Mouse (Mus musculus) forebrain, postnatal 0 days (tissue): Measurements from ENCODE around the gene Il25. TPM values are rescaled to one million over a fixed set of nuclear protein-coding genes. Genes with fewer than 3 reads are reported as not detected.

Experiments
- ATAC-seq: fragments of 200-750 bp; cut with Nextera tagmentation; 2 replicates; pipeline ENCODE4 v1.8.0; 2017; ENCODE audit warnings: mild to moderate bottlenecking, moderate library complexity
- DNase-seq: peaks from one replicate; pipeline ENCODE4 v3.0.0-alpha.2; 2015
- H3K27ac ChIP-seq: fragments of 300-500 bp; sonication (generic); 2 replicates; pipeline ENCODE4 v1.5.1; 2014; ENCODE audit warnings: low read depth, mild to moderate bottlenecking, antibody characterized with exemption, low read length, moderate library complexity, mixed read lengths
- H3K27me3 ChIP-seq: fragments of 300-500 bp; sonication (generic); 2 replicates; pipeline ENCODE4 v1.6.1; 2014; ENCODE audit warnings: mild to moderate bottlenecking, low read length, mixed read lengths; ENCODE audit not compliant: insufficient read depth
- H3K36me3 ChIP-seq: fragments of 300-500 bp; sonication (generic); 2 replicates; pipeline ENCODE4 v1.6.1; 2014; ENCODE audit warnings: mild to moderate bottlenecking, moderate library complexity; ENCODE audit not compliant: insufficient read depth
- H3K4me1 ChIP-seq: fragments of 300-500 bp; sonication (generic); 2 replicates; pipeline ENCODE4 v1.6.1; 2014; ENCODE audit warnings: antibody characterized with exemption; ENCODE audit not compliant: insufficient read depth
- H3K4me2 ChIP-seq: fragments of 300-500 bp; sonication (generic); 2 replicates; pipeline ENCODE4 v1.6.1; 2014; ENCODE audit warnings: low read depth, mild to moderate bottlenecking, moderate library complexity
- H3K4me3 ChIP-seq: fragments of 300-500 bp; sonication (generic); 2 replicates; pipeline ENCODE4 v1.5.1; 2014; ENCODE audit warnings: low read depth, low read length, mixed read lengths
- H3K9ac ChIP-seq: fragments of 300-500 bp; sonication (generic); 2 replicates; pipeline ENCODE4 v1.6.1; 2014; ENCODE audit warnings: mild to moderate bottlenecking
- H3K9me3 ChIP-seq: fragments of 300-500 bp; sonication (generic); 2 replicates; pipeline ENCODE4 v1.6.1; 2016; ENCODE audit warnings: low read length
- CTCF ChIP-seq: sonication (generic); IDR thresholded peaks from 2 replicates; pipeline ENCODE4 v1.5.1; 2016; ENCODE audit warnings: antibody characterized with exemption, control low read depth, low read depth
- WGBS: fragments of 180-500 bp; shearing (Covaris S2); extraction: QIAGEN DNeasy Blood & Tissue Kit; methylation state at CpG from one replicate; pipeline ENCODE4 v1.1.7; 2014; 5-methylcytosine and 5-hydroxymethylcytosine counted together
- polyA plus RNA-seq: library from polyadenylated mRNA; unstranded; fragments of >200 nt; fragmentation: Nextera tagmentation; extraction: Ambion mirVana; gene quantifications from 2 replicates; pipeline ENCODE4 v1.2.1, GENCODE M21; 2015
- total RNA-seq: library from RNA; depleted of rRNA; stranded (reverse); fragments of >200 nt; gene quantifications from 2 replicates; pipeline ENCODE4 v1.2.3, GENCODE M21; 2014

Il25 gene
- total and polyA plus RNA-seq, 2 experiments from 2014 or later: 0.38 to 0.58 TPM

DNA sequence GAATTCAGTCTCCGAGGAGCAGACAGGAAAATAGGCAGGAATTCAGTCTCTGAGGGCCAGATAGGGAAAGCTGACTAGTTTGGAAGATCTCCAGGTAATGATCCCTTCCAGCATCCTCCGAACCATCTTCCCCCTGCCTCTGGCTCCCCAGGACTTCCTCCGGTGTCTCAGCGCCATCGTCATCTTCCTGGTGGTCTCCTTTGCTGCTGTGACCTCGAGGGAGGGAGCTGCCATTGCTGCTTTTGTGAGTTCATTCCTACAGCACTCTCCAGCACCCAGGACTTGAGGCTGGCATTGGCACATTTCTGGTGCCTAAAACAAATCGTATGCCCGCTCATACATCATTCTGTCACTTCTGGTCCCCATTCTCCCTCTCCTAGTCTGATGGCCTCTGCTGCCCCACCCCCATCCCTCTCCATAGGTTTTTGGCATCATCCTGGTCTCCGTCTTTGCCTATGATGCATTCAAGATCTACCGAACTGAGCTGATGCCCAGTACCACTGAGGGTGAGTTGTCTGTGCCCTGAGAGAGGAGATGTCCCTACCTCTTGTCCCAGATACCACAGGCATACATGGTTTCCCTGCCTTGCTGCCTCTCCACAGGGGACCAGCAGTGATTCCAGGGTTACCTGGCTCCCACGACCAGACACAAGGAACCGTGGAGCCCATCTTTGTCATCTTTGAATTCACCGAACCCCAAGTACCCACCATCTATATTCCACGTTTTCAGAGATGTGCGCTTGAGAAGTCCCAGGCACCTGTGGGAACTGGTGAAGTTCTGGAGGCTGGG, 6.1 kb downstream of the Il25 start:
- WGBS: 81% methylated on average over 15 of the region's 15 CpGs
- no peak overlapping the region for H3K9ac ChIP-seq
- H3K27ac ChIP-seq: no peak overlapping the region
- H3K27me3 ChIP-seq: no peaks in the 10 kb centered on the region
- ATAC-seq (no peak), DNase-seq (no peak)
- no peaks in the 10 kb centered on the region for H3K9me3 ChIP-seq
- TF ChIP-seq CTCF: no peak
- no peak overlapping the region for H3K4me2 ChIP-seq
- H3K36me3 ChIP-seq: no peaks in the 10 kb centered on the region
- H3K4me3 ChIP-seq: no peak overlapping the region
- no peaks in the 10 kb centered on the region for H3K4me1 ChIP-seq

DNA sequence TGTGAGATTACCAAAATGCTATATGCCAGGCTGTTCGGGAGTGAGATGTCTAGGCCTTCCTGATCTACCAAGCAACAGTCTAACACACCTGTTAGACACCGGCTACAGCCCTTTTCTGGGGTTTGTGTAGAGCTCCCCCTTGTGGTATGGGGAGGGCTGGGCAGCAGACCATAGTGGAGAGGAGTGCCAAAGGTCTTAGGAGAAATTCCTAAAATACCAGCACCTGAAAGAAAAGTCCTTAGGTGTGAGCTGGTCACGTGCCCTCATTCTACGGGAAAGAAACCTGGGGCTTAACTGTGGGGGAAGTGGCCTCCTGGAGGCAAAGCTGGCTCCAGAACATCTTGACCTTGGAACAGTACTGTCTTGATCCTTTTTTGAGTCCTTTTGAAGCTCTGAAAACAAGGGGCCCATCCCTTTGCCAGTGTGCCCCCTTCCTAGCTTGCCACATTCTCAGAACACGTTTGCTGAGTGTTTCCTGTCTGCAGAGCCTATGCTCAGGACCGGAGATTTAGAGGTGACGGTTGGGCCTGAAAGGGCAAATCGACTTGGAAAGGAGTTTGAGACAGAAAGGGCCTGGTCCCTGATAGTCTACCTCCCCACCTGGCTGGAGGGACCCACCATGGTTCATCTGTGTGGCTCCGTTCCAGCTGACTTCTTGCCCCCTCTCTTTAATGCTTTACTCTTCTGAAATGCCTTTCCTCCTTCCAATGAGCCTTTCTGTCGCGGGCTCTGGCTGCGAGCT, 7.1 kb downstream of the Il25 start:
- Histone ChIP-seq H3K4me2 (no peak overlapping the region), H3K4me3 (no peak overlapping the region), H3K4me1 (no peaks in the 10 kb centered on the region), H3K27ac (no peak overlapping the region), H3K9ac (no peak overlapping the region), H3K27me3 (no peaks in the 10 kb centered on the region), H3K36me3 (no peaks in the 10 kb centered on the region), H3K9me3 (no peaks in the 10 kb centered on the region)
- ATAC-seq (no peak), DNase-seq (peak; percentile 39)
- WGBS: 56% methylated on average over 12 of the region's 12 CpGs
- peak; percentile 70 for TF ChIP-seq CTCF

GRCm38 (mm10) chr14:54940176-54940530, 7.7 kb downstream of the Il25 start:
- no peak for TF ChIP-seq CTCF
- no peak overlapping the region for H3K9ac ChIP-seq
- no peaks in the 10 kb centered on the region for H3K4me1 ChIP-seq
- WGBS: 85% methylated on average over 3 of the region's 3 CpGs
- DNase-seq: no peak
- H3K4me3 ChIP-seq: no peak overlapping the region
- H3K36me3 ChIP-seq: no peaks in the 10 kb centered on the region
- H3K27me3 ChIP-seq: no peaks in the 10 kb centered on the region
- H3K27ac ChIP-seq: no peak overlapping the region
- ATAC-seq: no peak
- H3K4me2 ChIP-seq: no peak overlapping the region
- no peaks in the 10 kb centered on the region for H3K9me3 ChIP-seq

DNA sequence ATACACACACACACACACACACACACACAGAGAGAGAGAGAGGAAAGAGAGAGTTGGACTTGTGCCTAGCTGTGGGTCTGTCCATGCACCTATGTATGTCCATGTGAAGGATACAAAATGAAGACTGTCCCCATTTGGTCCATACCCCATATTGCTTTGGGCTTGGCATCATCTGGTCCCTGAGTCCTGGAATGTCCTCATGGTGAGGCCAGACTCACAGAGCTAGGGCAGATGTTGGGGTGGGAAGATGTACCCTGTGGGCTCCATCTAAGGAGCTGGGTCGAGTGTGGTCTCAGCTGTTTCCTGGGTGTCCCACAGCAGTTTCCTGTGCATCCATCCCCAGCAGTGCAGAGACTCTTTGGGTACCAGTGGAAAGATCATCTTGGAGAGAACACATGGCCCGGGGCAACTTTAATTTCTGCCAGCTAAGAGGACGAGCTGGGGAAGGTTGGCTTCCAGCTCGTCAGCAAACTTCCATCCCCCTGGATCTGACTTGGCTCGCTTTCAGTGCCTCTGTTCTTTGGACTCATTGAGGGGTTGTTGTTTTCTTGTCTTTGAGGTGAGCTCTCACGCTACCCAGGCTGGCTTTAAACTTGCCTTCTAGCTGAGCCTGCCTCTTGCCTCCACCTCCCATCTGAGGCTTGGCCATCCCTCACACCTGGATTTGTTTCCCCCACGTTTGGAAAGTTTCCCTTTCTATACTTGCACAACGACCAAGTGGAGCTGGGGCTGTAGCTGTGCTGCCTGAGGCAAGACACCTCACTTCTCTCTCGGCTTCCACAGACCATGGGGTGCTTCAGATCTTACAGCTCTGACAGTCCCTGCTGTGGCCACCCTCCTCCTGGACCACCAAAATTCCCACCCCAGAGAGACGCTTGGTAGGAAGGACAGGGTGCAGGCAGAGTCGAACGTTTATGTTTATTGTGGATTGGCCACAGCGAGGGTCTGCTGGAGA, 8.8 kb downstream of the Il25 start:
- H3K4me2 ChIP-seq: no peak overlapping the region
- H3K36me3 ChIP-seq: no peaks in the 10 kb centered on the region
- H3K4me1 ChIP-seq: no peaks in the 10 kb centered on the region
- no peaks in the 10 kb centered on the region for H3K9me3 ChIP-seq
- WGBS: 59% methylated on average over 13 of the region's 13 CpGs
- no peak for TF ChIP-seq CTCF
- H3K4me3 ChIP-seq: no peak overlapping the region
- ATAC-seq: no peak
- no peak overlapping the region for H3K27ac ChIP-seq
- DNase-seq: no peak
- no peaks in the 10 kb centered on the region for H3K27me3 ChIP-seq
- H3K9ac ChIP-seq: no peak overlapping the region

DNA sequence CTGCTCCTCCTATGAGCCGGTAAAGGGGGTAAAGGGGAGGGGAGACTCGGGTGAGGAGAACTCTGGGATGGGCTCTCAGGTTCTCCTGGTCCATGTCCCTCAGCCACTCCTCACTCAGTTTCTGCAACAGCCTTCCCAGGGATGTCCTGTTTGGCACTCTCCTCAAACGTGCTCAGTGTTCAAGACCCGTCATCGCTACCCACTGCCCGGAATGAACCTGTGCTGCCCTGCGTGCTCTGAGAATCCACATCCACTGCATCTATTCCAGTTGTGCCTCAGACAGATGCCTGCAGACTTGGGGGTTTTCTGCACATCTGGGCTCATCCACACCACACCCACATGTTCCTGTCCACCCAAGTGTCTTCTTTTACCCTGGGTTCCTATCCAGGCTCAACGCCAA, 10.0 kb downstream of the Il25 start:
- H3K4me2 ChIP-seq: no peak overlapping the region
- no peak for TF ChIP-seq CTCF
- H3K4me3 ChIP-seq: no peak overlapping the region
- no peaks in the 10 kb centered on the region for H3K4me1 ChIP-seq
- no peak for ATAC-seq
- 86% methylated on average over 8 of the region's 8 CpGs for WGBS
- H3K9ac ChIP-seq: no peak overlapping the region
- H3K27me3 ChIP-seq: no peaks in the 10 kb centered on the region
- no peaks in the 10 kb centered on the region for H3K9me3 ChIP-seq
- DNase-seq: no peak
- no peaks in the 10 kb centered on the region for H3K36me3 ChIP-seq
- no peak overlapping the region for H3K27ac ChIP-seq

GRCm38 (mm10) chr14:54943971-54944370, 11.5 kb downstream of the Il25 start:
- 96% methylated on average over 7 of the region's 7 CpGs for WGBS
- Histone ChIP-seq H3K4me2 (no peak overlapping the region), H3K4me3 (no peak overlapping the region), H3K27me3 (no peaks in the 10 kb centered on the region), H3K4me1 (no peaks in the 10 kb centered on the region), H3K9me3 (no peaks in the 10 kb centered on the region), H3K9ac (no peak overlapping the region), H3K27ac (no peak overlapping the region), H3K36me3 (no peaks in the 10 kb centered on the region)
- ATAC-seq: no peak
- TF ChIP-seq CTCF: no peak
- no peak for DNase-seq
